Comparison of ENCODE assay signal across 8 mouse cellular contexts in genomic region chr11:23665798-23666501, GRCm38 (mm10). TPM values are rescaled to one million over a fixed set of nuclear protein-coding genes. Genes with fewer than 3 reads are reported as not detected.
DNase-seq lines count a peak whose midpoint lies in the region; ATAC-seq and TF ChIP-seq lines count a peak whose summit lies in the region.

TSS of gene Pex13 (minus strand) at chr11:23665959.

- in situ Hi-C loops in CH12.LX (cut with MboI; ENCODE audit: low pct_ligation_motif_present, low pct_unique_long_range_greater_than_20kb, low sequenced_read_pairs) = no loop called here

- TF ChIP-seq POLR2A in CH12.LX (IDR thresholded peaks at IDR 0.05; ENCODE audit: low read depth, low read length) = peak; percentile 79
- TF ChIP-seq POLR2A in testis, adult 2 months (IDR thresholded peaks at IDR 0.05; ENCODE audit: control insufficient read depth, low read depth, low read length) = peak; percentile 90

- peak within 1 kb of the TSS; percentile 84 for H3K27ac ChIP-seq in CH12.LX (ENCODE audit: insufficient read depth, low read depth)
- peak within 1 kb of the TSS; percentile 94 for H3K27ac ChIP-seq in forebrain, embryonic 12.5 days
- peak within 1 kb of the TSS; percentile 95 for H3K27ac ChIP-seq in heart, postnatal 0 days (ENCODE audit: low read depth)
- peak within 1 kb of the TSS; percentile 92 for H3K27ac ChIP-seq in liver, embryonic 16.5 days (ENCODE audit: low read length)
- H3K27ac ChIP-seq in neural tube, embryonic 13.5 days (replicated peaks) = peak within 1 kb of the TSS; percentile 96
- H3K27ac ChIP-seq in testis, adult 2 months (ENCODE audit: control insufficient read depth, insufficient read depth, low read depth, low read length) = peak within 1 kb of the TSS; percentile 98

- H3K27me3 ChIP-seq in CH12.LX (replicated peaks) = no peaks in the 10 kb centered on the region
- H3K27me3 ChIP-seq in forebrain, embryonic 12.5 days = no peaks in the 10 kb centered on the region
- no peaks in the 10 kb centered on the region for H3K27me3 ChIP-seq in heart, postnatal 0 days (ENCODE audit: control insufficient read depth, insufficient read depth, low read length)
- no peaks in the 10 kb centered on the region for H3K27me3 ChIP-seq in liver, embryonic 16.5 days (ENCODE audit: control insufficient read depth, insufficient read depth, low read depth, low read length)
- no peaks in the 10 kb centered on the region for H3K27me3 ChIP-seq in neural tube, embryonic 13.5 days
- H3K27me3 ChIP-seq in testis, adult 2 months (ENCODE audit: control insufficient read depth, insufficient read depth, low read length) = no peaks in the 10 kb centered on the region

- H3K79me2 ChIP-seq in CH12.LX (replicated peaks; ENCODE audit: control insufficient read depth, extremely low read depth, insufficient read depth, poor library complexity, severe bottlenecking) = peaks cover 40% of the 10 kb centered on the region

- peak within 1 kb of the TSS; percentile 75 to 88 (median 78) for H3K4me3 ChIP-seq in CH12.LX (replicated peaks in 1 of 3; ENCODE audit: low read depth in 2 of 3, low read length in 2 of 3, poor library complexity in 1 of 3)
- peak within 1 kb of the TSS; percentile 89 for H3K4me3 ChIP-seq in forebrain, embryonic 12.5 days (replicated peaks)
- H3K4me3 ChIP-seq in heart, postnatal 0 days (ENCODE audit: low read depth, low read length) = peak within 1 kb of the TSS; percentile 97
- peak within 1 kb of the TSS; percentile 91 for H3K4me3 ChIP-seq in liver, embryonic 16.5 days (ENCODE audit: low read depth, low read length)
- H3K4me3 ChIP-seq in neural tube, embryonic 13.5 days = peak within 1 kb of the TSS; percentile 81
- H3K4me3 ChIP-seq in testis, adult 2 months (ENCODE audit: control insufficient read depth, low read depth, low read length) = peak within 1 kb of the TSS; percentile 100

- ATAC-seq in forebrain, embryonic 12.5 days (ENCODE audit: low FRiP score) = peak; percentile 98
- ATAC-seq in heart, postnatal 0 days (ENCODE audit: insufficient read depth, low read depth) = peak; percentile 94
- ATAC-seq in liver, embryonic 16.5 days (ENCODE audit: low read depth) = peak; percentile 97
- peak; percentile 99 for ATAC-seq in neural tube, embryonic 13.5 days (ENCODE audit: low read depth)

- H3K36me3 ChIP-seq in CH12.LX (replicated peaks in 1 of 2; ENCODE audit: control insufficient read depth in 1 of 2, insufficient read depth in 1 of 2, low read length in 1 of 2) = peaks cover 8 to 32% of the 10 kb centered on the region in 2 experiments
- H3K36me3 ChIP-seq in forebrain, embryonic 12.5 days (replicated peaks) = no peaks in the 10 kb centered on the region
- no peaks in the 10 kb centered on the region for H3K36me3 ChIP-seq in heart, postnatal 0 days (replicated peaks; ENCODE audit: control insufficient read depth, insufficient read depth, low read length)
- no peaks in the 10 kb centered on the region for H3K36me3 ChIP-seq in liver, embryonic 16.5 days (ENCODE audit: control insufficient read depth, insufficient read depth)
- no peaks in the 10 kb centered on the region for H3K36me3 ChIP-seq in neural tube, embryonic 13.5 days
- no peaks in the 10 kb centered on the region for H3K36me3 ChIP-seq in testis, adult 2 months (ENCODE audit: control insufficient read depth, insufficient read depth, low read length)

- TF ChIP-seq CTCF in CH12.LX (conservative IDR thresholded peaks at IDR 0.05 in 1 of 2, IDR thresholded peaks at IDR 0.05 in 1 of 2; ENCODE audit: low read depth in 2 of 2, low read length in 2 of 2) = no peak
- no peak for TF ChIP-seq CTCF in heart, postnatal 0 days (IDR thresholded peaks at IDR 0.05; ENCODE audit: low read depth)
- no peak for TF ChIP-seq CTCF in testis, adult 2 months (IDR thresholded peaks at IDR 0.05; ENCODE audit: control insufficient read depth, insufficient read depth, insufficient replicate concordance, low read depth, low read length)

- no peaks in the 10 kb centered on the region for H3K9me3 ChIP-seq in CH12.LX (replicated peaks; ENCODE audit: low read length)
- no peaks in the 10 kb centered on the region for H3K9me3 ChIP-seq in forebrain, embryonic 12.5 days
- no peaks in the 10 kb centered on the region for H3K9me3 ChIP-seq in heart, postnatal 0 days (replicated peaks; ENCODE audit: control insufficient read depth, low read length)
- no peaks in the 10 kb centered on the region for H3K9me3 ChIP-seq in liver, embryonic 16.5 days (replicated peaks; ENCODE audit: control insufficient read depth, low read length)
- no peaks in the 10 kb centered on the region for H3K9me3 ChIP-seq in neural tube, embryonic 13.5 days

- TF ChIP-seq EP300 in CH12.LX (IDR thresholded peaks at IDR 0.05; ENCODE audit: low read length) = peak; percentile 49
- 0 out of 2 replicates have a peak, but pooled peaks have one; percentile 62 for TF ChIP-seq EP300 in heart, postnatal 0 days (IDR thresholded peaks at IDR 0.05; ENCODE audit: low read depth)

- peak; percentile 96 for DNase-seq in CH12.LX (ENCODE audit: extremely low read depth)
- DNase-seq in c-Kit-positive CD71-positive TER-119-negative erythroid progenitor cells, embryonic 14.5 days (ENCODE audit: low read depth) = peak; percentile 81
- DNase-seq in heart, postnatal 0 days (ENCODE audit: low spot score) = peak; percentile 91
- peak; percentile 97 to 98 for DNase-seq in kidney, postnatal 4 days

- dilution Hi-C loops in CH12.LX (cut with MboI; ENCODE audit: extremely low pct_ligation_motif_present, extremely low pct_unique_long_range_greater_than_20kb, low sequenced_read_pairs) = no loop called here

- under 1% methylated on average over 49 of the region's 49 CpGs for WGBS in forebrain, embryonic 12.5 days
- WGBS in heart, postnatal 0 days = under 1% methylated on average over 49 of the region's 49 CpGs
- WGBS in liver, embryonic 16.5 days (ENCODE audit: insufficient replicate concordance) = under 1% methylated on average over 49 of the region's 49 CpGs
- under 1% methylated on average over 49 of the region's 49 CpGs for WGBS in neural tube, embryonic 13.5 days

- H3K4me2 ChIP-seq in CH12.LX (ENCODE audit: insufficient read depth, low read depth, poor library complexity, severe bottlenecking) = peak within 1 kb of the TSS; percentile 100
- peak within 1 kb of the TSS; percentile 67 for H3K4me2 ChIP-seq in forebrain, embryonic 12.5 days
- H3K4me2 ChIP-seq in heart, postnatal 0 days (ENCODE audit: low read depth, low read length) = peak within 1 kb of the TSS; percentile 78
- peak within 1 kb of the TSS; percentile 88 for H3K4me2 ChIP-seq in liver, embryonic 16.5 days (ENCODE audit: low read depth, low read length)
- H3K4me2 ChIP-seq in neural tube, embryonic 13.5 days = peak within 1 kb of the TSS; percentile 69

- TF ChIP-seq RAD21 in CH12.LX (IDR thresholded peaks at IDR 0.05; ENCODE audit: low read depth, low read length) = no peak

- H3K4me1 ChIP-seq in CH12.LX (ENCODE audit: control insufficient read depth in 1 of 2, insufficient read depth in 2 of 2) = peaks cover 4 to 29% of the 10 kb centered on the region in 2 experiments; a peak in 3 of 4 replicates
- peaks cover 16% of the 10 kb centered on the region for H3K4me1 ChIP-seq in forebrain, embryonic 12.5 days
- H3K4me1 ChIP-seq in heart, postnatal 0 days (ENCODE audit: control insufficient read depth, insufficient read depth) = 0 out of 2 replicates have a peak, but pooled peaks cover 6% of the 10 kb centered on the region
- H3K4me1 ChIP-seq in liver, embryonic 16.5 days (ENCODE audit: control insufficient read depth, low read depth, low read length) = peaks cover 4% of the 10 kb centered on the region
- peaks cover 37% of the 10 kb centered on the region for H3K4me1 ChIP-seq in neural tube, embryonic 13.5 days (replicated peaks)
- H3K4me1 ChIP-seq in testis, adult 2 months (ENCODE audit: control insufficient read depth, insufficient read depth, low read length) = peaks cover 2% of the 10 kb centered on the region; the same call in 1 of the 2 replicates

- peak within 1 kb of the TSS; percentile 86 for H3K9ac ChIP-seq in CH12.LX (ENCODE audit: insufficient read depth, low read depth)
- H3K9ac ChIP-seq in forebrain, embryonic 12.5 days = peak within 1 kb of the TSS; percentile 90
- H3K9ac ChIP-seq in heart, postnatal 0 days (replicated peaks; ENCODE audit: low read depth, low read length) = peak within 1 kb of the TSS; percentile 93
- H3K9ac ChIP-seq in liver, embryonic 16.5 days (ENCODE audit: low read depth, low read length) = peak within 1 kb of the TSS; percentile 96
- H3K9ac ChIP-seq in neural tube, embryonic 13.5 days = peak within 1 kb of the TSS; percentile 88

TF ChIP-seq in CH12.LX, 34 proteins besides CTCF, POLR2A, EP300 and RAD21 (continues in another document):
- TF ChIP-seq PAX5 (IDR thresholded peaks at IDR 0.05; ENCODE audit: low read length) (no peak), POLR2AphosphoS2 (IDR thresholded peaks at IDR 0.05; ENCODE audit: low read depth, low read length) (peak; percentile 20; the same call in 1 of the 2 replicates), TBP (conservative IDR thresholded peaks at IDR 0.05; ENCODE audit: low read depth, low read length) (peak; percentile 86), IRF4 (IDR thresholded peaks at IDR 0.05; ENCODE audit: low read depth, low read length) (peak; percentile 86), ETS1 (conservative IDR thresholded peaks at IDR 0.05; ENCODE audit: low read depth, low read length) (peak; percentile 41; the same call in 1 of the 2 replicates), RCOR1 (conservative IDR thresholded peaks at IDR 0.05; ENCODE audit: low read depth, low read length) (peak; percentile 82), UBTF (IDR thresholded peaks at IDR 0.05; ENCODE audit: low read depth, low read length) (peak; percentile 91), MYC (IDR thresholded peaks at IDR 0.05; ENCODE audit: low read depth, low read length) (peak; percentile 83), ZC3H11A (IDR thresholded peaks at IDR 0.05; ENCODE audit: low read depth, low read length) (no peak), GABPA (IDR thresholded peaks at IDR 0.05; ENCODE audit: insufficient replicate concordance, low read depth, low read length) (peak; percentile 51; the same call in 1 of the 2 replicates), E2F4 (IDR thresholded peaks at IDR 0.05; ENCODE audit: insufficient replicate concordance, low read depth, low read length) (peak; percentile 83; the same call in 1 of the 2 replicates), ZKSCAN1 (IDR thresholded peaks at IDR 0.05; ENCODE audit: borderline replicate concordance, low read depth, low read length) (peak; percentile 43; the same call in 1 of the 2 replicates)

RNA-seq across cellular contexts. Expression of gene Pex13, which starts in this region (rescaled TPM):
- total RNA-seq in CH12.LX (2012; rRNA removed) (20.4 and 22.6 TPM in 2 replicates), CH12.LX (2014; rRNA removed) (21.5 and 24.9 TPM in 2 replicates)
- polyA plus RNA-seq in CH12.LX (2012; ENCODE audit: insufficient read length, low read depth) = 42.7 and 50.7 TPM in 2 replicates
- polyA plus RNA-seq in forebrain, embryonic 12.5 days (2016; fragmentation: Nextera tagmentation; extraction: Ambion mirVana) = 42.8 and 45.9 TPM in 2 replicates
- total RNA-seq in heart, postnatal 0 days (2014; rRNA removed; ENCODE audit: low replicate concordance) = 12.7 and 22.5 TPM in 2 replicates
- 27.8 and 33.0 TPM in 2 replicates for polyA plus RNA-seq in heart, postnatal 0 days (2015; fragmentation: Nextera tagmentation; extraction: Ambion mirVana)
- 10.0 and 10.5 TPM in 2 replicates for polyA plus RNA-seq in liver, embryonic 16.5 days (2015; fragmentation: Nextera tagmentation; extraction: Ambion mirVana)
- polyA plus RNA-seq in neural tube, embryonic 13.5 days (2015; fragmentation: Nextera tagmentation; extraction: Ambion mirVana) = 38.8 and 45.1 TPM in 2 replicates
- polyA plus RNA-seq in testis, adult 2 months (2012; rRNA removed) = 32.7 and 35.5 TPM in 2 replicates

Comparison
In these comparisons a context has a peak if more than half of its experiments do, and no peak if none do; other contexts are left out.
1. Peak in every context shown above with its lines: DNase-seq, ATAC-seq, H3K4me3 ChIP-seq and H3K27ac ChIP-seq.